Mouse (Mus musculus) CD4-positive, CD25-positive, alpha-beta regulatory T cell, adult 4 months (primary cell): Measurements from ENCODE around the gene Mical2. TPM values are rescaled to one million over a fixed set of nuclear protein-coding genes. Genes with fewer than 3 reads are reported as not detected.
A peak's percentile ranks its signal among the peaks of the same experiment; 100 is the strongest.

Experiments
- ATAC-seq: one replicate; pipeline ENCODE4 v1.8.0; 2017
- polyA plus RNA-seq, 2 experiments: library from polyadenylated mRNA; unstranded; fragments of 100-300 nt; shearing (Covaris generic); gene quantifications; one replicate each; pipeline ENCODE4 v1.2.1; 2017

Gene Mical2
- polyA plus RNA-seq, result 1 to 10 TPM; 2.1 to 2.4 TPM

DNA sequence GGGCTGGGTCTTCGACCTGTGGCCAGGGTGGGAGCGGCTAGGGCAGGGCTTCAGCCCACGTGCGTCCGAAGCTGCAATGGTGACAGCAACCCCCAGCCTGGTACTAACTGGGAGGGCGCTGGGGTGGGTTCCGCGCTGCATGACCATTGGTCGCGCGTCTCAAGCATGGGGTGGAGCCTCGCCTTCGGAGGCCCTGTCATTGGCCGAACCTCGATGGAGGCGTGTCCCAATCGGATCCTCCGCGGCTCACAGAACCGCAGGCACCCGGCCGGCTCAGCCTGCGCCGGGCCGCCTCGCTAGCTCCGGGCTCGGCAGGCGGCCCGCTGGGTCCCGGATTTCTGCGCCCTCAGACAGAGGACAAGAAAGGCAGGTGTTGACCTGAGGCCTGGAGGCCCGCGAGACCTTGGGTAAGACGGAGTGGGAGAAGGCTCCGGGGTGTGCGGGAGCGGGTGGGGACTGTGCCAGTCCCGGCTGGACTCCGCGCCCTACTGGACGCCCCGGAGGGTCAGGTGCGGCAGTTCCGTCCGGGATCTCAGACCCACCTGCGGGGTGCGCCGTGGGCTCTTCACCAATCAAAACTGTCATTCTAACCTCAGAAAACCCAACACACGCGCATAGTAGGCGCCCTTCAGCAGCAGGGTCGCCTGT, at the start of gene Mical2:
Mical2 (plus strand) TSS at position 242 of the 648 bp plus-strand sequence.
- peak; percentile 96 for ATAC-seq

DNA sequence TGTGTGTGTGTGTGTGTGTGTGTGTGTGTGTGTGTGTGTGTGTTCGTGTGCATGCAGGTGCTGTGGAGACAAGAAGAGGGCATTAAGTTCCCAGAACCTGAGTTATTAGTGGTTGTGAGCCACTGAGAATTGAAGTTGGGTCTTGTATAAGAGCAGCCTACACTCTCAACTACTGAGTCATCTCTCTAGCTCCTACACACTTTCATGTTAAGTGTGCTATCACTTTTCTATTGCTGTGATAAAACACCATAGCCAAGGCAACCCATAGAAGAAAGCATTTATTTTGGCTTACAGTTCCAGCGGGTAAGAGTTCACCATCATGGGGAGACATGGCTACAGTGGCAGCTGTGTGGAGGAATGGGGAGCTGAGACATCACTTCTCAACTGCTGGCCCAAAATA, 49.0 kb upstream of the Mical2 start:
- ATAC-seq, result no peak

DNA sequence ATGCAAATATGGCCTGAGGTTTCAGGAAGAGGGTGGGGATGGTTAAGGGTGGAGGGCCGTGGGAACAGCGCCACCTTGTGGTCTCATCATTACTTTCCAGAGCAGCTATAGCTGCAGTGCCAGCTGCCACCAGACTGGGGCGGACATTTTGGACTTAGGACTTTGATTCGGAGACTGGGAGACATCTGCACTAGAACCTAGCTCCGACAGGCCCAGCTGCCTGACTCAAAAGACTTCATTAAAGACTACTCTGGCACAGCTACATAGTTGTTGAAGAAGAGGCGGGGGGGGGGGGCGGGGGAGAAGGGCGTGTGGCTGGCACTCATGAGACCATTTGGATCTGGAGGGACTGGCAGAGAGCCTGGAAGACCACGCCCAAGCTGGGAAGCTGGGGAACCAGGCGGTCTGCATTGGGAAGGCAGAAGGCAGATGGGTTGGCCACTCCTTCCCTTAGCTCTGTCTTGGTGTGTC, 45.4 kb upstream of the Mical2 start:
- peak; percentile 87 for ATAC-seq

DNA sequence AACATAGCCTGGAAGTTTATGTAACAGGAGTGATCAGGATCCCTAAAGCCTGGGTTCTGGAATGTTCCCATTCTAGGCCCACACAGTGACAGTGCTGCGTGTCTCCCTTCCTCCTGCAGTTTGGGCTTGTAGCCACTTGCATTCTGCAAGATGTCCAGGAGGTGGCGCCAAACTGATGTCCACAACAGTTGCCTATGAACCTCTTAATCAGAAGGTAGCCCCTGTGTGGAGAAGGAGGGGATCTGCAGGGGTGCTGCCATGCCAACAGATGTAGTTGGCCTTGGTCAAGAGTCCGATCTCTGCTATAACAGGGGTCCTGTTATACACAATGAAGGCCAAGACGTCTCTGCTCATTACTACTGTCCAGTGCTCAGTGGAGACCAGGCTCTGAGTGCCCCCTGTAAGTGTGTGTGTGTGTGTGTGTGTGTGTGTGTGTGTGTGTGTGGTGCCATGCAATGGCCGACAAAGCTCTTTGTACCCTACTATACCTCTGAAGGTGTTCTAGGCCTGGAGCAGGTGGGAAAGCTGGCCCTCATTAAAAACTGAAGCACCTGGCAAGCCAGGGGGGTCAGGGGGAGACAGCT, 42.3 kb upstream of the Mical2 start:
- peak; percentile 70 for ATAC-seq

DNA sequence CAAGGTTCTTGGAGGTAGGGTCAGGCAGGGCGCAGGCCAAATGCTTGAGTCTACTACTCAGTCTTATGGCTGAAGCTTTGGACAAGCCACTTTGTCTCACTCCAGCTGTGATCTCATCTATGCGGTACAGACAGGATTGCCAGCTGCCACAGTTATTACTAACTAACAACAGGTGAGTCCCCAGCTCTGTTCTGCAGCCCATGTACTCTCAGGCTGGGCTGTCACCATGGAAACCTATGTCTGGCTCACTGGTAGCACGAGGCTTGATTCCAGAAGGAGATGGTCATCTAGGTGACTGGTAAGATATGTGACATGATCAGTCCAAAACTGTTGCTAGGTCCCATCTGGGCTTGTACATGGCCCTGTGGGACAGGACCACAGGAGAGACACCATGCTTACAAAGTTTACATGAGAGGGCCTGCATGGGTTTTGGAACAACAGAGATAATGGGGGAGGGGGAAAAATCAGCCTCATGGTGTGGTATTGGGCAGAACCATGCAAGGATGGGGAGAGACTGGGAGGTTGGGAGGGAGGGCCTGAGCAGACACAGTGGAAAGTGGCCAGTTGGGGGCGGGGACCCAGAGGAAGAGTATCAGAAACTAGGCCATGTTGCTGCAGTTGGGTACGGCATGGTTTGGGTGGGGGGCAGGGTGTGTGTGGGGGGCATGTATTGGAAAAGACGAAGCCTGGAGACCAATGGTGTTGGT, 41.0 kb upstream of the Mical2 start:
- no peak for ATAC-seq

DNA sequence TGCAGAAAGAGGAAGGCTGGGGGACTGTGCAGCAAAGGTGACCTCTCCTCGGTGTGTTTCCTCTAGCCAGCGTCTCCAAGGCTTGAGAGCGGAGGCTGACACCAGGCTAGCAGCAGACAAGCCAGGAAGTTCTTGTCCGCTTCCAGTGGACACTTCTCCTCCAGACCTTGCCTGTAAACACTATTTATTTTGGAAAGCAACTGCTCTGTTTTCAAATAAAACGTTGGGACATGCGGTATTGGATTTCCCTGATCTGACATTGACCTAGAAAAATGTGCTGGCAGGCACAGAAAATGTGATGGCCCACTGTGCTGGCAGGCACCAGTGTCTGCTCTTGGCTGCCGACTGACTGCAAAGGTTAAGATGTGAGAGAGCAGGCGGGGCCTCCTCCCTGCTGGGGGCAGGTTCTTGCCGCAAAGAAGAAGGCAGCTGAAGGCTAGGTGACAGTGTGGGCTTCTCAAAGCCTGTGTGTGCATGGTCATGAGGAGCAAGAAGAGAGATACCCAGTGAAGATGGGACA, 40.4 kb upstream of the Mical2 start:
- ATAC-seq, result no peak

DNA sequence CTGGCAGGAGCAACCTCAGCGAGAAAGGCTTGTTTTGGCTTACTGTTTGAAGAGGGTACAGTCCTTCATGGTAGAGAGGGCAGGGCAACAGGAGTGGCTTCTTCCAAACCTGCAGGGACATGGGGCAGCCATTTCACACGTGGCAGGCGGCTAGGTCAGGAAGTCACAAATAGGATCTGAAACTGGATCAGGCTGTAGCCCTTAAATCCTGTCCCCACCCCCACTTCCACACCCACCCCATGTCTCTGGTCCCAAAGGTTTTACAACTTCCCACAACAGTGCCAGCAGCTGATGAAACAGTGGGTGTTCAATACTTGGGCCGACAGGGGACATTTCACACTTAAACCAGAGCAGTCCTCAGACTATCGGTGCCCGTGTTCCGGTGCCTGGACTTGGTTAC, 38.8 kb upstream of the Mical2 start:
- no peak for ATAC-seq

DNA sequence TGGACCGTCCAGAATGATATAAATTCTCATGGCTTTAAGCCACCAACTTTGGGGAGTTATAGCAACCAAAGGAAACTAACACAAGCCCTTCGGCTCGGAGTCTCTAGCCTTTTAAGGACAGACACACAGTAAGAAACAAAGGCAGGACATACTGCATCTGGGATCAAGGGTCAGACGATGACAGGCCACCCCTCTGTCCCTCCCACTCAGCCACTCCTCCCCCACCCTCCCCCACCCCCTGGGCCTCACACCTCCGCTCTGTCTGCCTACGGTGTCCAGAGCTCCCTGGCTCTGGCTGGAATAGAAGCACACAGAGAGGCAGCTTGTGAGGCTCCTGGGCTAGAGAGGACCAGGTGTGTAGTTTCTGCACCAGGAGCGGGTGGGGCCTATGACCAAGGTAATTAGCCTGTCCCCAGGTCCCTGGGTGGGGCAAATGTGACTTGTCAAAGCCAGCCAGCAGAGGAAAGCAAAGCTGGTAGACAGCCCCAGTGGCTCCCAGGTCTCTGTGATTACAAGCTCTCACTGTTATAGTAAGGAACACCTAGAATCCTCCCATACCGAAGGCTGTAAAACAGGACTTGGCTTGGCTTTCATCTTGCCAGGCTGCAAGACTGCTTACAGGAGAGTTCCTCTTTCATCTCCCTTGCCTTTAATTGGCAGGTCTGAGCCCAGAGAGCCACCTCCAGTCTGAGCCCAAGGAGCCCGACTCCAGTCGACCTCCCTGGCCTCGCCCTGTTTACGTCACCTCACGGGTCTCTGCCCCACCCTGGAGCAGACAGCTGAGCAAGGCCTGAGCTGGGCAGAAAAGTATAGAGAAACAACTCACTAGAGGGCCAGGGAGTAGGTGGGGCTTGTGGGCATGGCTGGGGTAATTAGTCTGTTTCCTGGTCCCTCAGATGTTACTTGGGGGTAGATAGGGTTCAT, 37.9 kb upstream of the Mical2 start:
- no peak for ATAC-seq

DNA sequence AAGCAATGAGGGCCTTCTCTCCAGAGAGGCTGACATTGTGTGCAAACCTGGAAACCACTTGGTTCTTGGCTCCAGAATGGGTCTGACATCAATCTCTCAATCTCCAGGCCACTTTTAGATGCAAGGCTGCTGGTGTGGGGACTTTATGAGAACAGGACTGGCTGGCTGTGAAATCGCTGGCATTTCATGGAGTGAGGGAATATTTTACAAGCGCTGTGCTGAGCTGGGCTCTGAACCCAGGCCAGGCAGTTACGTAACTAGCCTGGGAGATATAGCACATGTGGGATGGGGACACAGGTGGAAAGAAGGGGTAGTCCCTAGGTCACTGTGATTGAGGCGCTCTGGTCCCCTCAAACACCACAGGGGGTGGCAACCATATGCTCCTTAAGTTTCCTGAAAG, 33.4 kb upstream of the Mical2 start:
- ATAC-seq, result no peak

DNA sequence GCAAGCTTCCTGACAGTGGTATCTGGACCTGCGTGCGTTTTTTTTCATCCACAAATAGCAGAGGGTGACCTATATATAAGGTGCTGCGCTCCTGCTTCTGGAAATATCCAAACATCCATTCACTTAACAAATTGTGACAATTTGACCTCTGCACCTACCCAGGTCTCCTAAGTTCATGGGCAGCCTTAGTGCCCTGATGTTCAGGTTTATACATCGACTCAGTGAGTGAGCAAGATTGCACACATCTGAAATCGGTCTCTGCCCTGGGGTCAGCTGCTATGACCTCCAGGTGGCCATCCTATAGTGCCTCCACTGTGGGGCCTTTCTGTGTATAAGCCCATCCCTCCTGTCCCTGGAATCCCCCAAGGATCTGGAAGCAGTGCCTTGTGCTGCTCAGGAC, 32.9 kb upstream of the Mical2 start:
- ATAC-seq, result no peak

DNA sequence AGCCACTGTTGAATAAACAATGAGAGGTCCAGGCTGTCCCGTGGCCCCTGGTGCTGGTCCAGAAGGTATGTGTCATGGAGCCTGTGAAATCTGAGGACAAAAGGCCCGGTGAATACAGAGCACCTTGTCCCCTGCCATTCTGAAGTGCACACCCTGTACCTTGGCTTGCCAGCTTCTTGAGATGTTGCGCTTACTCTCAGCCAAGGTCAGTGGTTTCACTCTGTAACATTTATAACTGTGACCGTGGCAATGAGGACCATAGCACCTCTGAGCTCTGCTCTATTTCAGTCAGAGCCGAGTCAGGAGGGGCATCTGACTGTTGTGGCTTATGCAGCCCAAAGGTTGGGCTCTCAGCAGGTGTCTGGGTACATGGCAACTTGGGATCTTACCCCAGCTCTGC, 31.4 kb upstream of the Mical2 start:
- ATAC-seq, result no peak

DNA sequence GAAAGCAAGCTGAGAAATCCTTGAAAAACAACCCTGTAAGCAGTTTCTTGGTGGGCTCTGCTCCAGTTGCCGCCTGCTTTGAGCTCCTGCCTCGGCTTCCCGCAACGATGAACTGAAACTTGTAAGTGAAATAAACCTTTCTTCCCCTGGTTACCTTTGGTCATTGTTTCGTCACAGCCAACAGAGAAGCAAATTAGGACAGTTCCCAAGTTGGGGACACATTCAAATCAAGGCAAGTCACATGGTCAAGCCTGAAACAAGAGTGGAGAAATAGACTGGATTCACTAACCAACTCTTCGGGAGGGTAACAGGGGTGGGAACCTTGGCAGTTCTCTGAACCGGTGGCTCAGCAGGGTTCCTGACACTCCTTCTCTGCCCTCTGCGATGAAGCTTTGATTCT, 28.2 kb upstream of the Mical2 start:
- no peak for ATAC-seq

DNA sequence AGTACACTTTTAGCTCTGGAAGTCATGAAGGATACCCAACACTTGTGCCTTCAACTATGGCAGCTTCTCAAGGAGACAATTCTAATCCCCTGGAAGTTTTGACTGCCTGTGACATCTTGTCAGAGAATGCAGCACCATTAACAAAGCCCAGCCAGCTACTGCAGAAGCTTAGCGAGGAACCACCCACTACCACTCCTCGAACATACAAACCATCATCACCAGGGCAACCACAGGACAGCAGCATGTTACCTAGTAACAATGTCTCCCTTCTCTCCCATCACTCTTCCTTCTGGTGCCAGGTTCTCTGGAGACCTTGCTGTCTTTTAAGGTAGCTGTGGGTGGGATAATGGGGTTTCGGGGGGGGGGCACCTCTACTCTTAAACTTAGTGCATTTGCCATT, 26.3 kb upstream of the Mical2 start:
- ATAC-seq, result no peak

DNA sequence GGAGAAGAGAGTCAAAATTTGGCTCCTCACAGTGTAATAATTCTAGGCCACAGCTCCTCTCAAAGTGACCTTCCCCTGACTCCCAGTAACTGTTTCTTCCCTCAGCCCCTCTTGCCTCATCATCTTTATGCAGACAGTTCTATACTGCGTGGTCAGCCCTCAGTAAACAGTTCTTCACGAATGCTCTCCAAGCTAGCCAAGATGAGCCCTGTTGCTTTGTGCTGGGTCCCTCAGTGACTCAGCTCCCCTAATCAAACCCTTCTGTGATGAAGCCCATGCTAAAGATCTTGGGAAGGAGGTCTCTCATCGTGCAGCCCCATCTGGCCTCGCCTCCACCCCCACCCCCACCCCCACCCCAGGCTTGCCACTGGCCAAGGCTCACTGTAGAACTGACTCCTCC, 24.9 kb upstream of the Mical2 start:
- ATAC-seq, result no peak

DNA sequence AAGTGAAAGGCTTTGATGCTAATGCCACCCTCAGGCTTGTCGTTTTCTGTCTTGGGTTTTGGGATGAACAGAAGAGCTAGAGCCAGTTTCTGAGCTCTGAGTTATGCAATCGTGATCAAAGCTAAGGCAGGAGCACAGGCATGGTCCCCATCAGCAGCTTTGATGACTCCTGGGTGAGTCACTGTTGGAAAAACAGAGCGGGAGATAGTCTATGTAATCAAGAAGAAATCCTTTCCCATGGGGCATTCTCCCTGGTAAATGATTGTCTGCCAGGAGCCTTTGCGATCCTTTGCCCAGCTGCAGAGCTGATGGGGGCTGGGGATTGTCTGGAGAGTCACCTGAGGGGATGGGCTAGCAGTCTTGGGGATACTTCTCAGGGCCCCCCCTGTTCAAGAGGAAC, 23.5 kb upstream of the Mical2 start:
- ATAC-seq, result no peak

DNA sequence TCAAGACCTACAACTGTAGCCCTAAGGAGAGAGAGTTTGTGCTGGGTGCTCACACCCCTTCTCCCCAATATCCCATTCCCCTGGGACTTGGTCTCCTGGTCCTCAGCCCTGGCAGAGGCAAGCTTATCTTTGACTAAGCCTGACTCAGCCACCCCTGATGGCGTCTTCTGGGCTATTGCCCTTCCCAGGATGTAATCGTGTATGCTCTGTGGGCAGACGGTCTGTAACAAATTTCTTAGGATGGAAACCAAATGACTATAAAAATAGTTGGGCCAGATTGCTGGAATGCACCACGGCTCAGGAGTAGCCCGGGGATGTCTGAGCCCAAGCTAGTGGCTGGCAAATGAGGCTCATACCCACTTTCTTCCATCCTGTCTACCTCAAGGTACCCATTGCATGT, 22.8 kb upstream of the Mical2 start:
- ATAC-seq, result no peak

DNA sequence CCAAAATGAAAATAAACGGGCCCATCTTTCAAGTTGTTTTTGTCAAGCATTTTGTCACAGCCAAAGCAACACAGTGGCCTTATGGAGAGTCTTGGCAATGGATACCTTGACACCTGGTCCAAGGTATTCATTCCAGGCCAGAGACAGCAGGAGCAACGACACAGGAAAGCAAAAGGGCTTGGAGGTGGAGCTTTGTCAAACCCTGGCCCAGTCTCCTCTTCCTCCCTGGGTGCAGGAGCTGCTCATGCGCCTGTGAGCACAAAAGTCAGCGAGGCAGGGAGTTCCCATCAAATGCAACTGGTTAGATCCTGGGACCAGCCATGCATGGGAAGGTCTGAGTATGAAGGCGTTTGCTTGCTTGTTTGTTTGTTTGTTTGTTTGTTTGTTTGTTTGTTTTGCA, 21.7 kb upstream of the Mical2 start:
- no peak for ATAC-seq

DNA sequence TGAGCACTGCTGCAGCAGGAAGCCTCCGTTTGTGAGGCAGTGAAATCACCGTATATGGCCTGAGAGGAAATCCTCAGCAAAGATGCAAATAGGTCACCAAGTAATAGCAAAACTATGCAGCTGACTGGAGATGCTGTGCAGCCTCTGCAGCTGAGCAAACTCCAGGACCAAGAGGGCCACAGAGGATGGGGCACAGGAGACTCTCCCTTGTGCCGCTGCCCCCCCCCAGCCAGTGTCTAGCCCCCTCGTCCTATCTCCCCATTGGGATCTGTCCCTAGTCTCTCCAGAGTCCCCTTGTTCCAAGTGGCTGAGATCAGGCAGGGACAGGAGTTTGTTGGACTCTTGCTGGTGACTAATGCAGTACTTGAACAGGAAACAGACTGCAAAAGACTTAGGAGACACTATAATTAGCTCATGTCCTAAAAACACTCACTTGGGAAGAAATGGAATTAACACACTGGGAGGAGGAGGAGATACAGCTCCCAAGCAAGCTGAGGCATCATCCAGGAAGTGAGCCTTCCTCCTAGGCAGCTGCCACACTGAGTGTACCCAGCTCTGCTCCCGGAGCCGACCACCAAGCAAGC, 21.2 kb upstream of the Mical2 start:
- ATAC-seq, result peak; percentile 78

DNA sequence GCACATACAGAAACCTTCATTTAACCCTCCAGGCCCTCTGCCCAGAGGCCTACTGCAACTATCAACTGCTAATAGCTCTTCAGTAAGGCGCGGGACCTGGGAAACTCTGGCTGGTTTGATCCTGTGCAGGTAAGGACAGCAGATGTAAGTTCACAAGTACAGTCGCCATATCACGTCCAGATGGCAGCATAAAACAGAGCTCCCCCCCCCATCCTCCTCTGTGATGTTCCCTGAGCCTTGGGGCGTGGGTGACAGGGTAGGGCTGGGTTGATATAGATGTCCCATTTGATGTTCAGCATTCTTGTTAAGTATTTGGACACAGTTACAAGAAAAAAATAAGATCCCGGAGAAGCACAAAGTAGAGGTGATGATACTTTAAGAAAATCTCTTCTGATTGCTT, 20.1 kb upstream of the Mical2 start:
- no peak for ATAC-seq

DNA sequence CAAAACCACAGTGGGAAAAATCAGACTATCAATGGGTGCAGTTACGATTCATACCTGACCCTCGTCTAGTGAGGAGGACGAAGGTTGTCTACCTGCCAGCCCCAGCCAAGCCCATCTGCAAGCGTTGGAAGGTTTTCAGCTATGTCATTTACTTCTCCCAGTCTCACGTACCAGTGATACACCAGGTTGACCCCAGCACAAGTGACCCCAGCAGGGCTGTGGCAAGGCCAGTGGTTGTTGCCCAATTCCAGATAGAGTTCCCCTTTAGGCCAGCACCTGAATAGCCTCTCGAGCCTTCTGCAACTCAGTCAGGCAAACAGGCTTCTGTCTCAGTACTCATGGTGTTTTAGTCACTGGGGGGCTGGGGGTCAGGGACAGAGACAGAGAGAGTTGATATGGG, 17.9 kb upstream of the Mical2 start:
- no peak for ATAC-seq

DNA sequence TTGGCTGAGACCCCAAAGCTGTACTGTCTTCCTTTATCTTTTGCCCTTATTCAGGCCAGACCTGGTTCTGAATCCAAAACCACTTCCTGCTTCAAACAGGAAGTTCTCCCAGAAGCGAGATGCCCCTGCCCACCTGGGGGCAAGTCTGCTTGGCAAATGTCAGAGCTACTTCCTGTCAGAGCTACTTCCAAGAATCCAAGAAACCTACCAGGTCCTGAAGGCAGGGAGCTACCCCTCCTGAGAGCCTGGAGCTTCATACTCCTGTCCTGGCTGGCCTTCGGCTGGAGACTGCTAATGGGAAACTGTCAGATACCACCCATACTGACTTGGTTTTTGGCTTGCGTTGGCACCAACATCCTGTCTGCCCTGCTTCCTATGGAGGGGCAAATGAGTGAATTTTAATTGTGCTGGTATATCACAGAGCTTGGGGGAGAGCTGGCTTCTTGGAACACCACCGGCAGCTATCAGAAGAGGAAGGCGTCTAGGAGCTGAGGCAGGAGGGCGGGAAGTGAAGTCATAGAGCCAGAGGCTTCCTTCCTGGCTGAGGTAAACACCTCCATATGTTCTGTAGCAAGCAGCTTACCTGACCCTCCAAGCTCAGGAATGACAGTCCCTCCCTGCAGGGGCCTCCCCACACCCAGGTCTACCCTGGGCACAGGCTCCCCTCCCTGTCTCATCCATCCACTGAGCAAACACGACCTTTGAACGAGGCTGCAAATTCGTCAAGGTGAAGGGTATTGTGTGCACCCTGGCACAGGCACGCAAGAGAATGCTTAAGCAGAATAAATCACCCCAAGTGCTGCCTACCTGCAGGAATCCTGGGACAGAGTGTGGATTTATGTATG, 17.1 kb upstream of the Mical2 start:
- ATAC-seq, result peak; percentile 54
